Mouse (Mus musculus): ENCODE results near the gene Mrps36. TPM values are rescaled to one million over a fixed set of nuclear protein-coding genes. Genes with fewer than 3 reads are reported as not detected.

The Mrps36 gene
- polyA plus RNA-seq, 1 experiment, result 110 TPM

DNA sequence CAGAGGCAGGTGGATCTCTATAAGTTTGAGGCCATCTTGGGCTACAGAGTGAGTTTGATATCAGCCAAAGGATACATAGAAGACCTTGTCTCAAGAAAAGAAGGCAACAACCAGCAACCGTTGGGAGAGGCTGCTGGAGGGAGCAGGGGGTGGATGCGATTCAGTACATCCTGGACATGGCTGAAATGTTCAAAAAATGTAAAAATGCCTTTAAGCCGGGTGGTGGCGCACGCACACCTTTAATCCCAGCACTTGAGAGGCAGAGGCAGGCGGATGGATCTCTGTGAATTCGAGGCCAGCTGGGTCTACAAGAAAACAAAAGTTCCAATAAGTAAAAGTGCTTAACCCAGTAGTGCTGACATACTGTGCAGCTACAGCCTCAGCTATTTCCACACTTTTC is 56.9 kb downstream of the Mrps36 start:
- no peaks in the 10 kb centered on the region for H3K27me3 ChIP-seq (ENCODE audit: control insufficient read depth, insufficient read depth, low read length, poor library complexity, severe bottlenecking)
- no peak overlapping the region for H3K9ac ChIP-seq (ENCODE audit: low read depth, poor library complexity, severe bottlenecking)
- H3K9me3 ChIP-seq (replicated peaks; ENCODE audit: control insufficient read depth, insufficient read depth, low read length, poor library complexity, severe bottlenecking), result no peaks in the 10 kb centered on the region
- no peak for TF ChIP-seq POLR2A (IDR thresholded peaks at IDR 0.05; ENCODE audit: insufficient read depth, low read length)
- no peak for TF ChIP-seq EP300 (IDR thresholded peaks at IDR 0.05; ENCODE audit: insufficient read depth, low read depth, low read length)
- TF ChIP-seq CTCF (IDR thresholded peaks at IDR 0.05; ENCODE audit: low read depth, low read length), result peak; percentile 57
- H3K27ac ChIP-seq (ENCODE audit: insufficient read depth, low read length), result no peak overlapping the region
- H3K4me3 ChIP-seq (ENCODE audit: low read depth, low read length), result no peak overlapping the region
- H3K4me1 ChIP-seq (ENCODE audit: control insufficient read depth, insufficient read depth, low read length), result no peaks in the 10 kb centered on the region
- no peaks in the 10 kb centered on the region for H3K36me3 ChIP-seq (ENCODE audit: control insufficient read depth, insufficient read depth, low read length, poor library complexity, severe bottlenecking)

Other genes starting within 250 kb of the Mrps36 start
- gene Ocln, start 191.9 kb downstream of the Mrps36 start, polyA plus RNA-seq (2011; ENCODE audit: insufficient read depth, insufficient read length, low read depth, missing spikeins), result 14.6 and 15.8 TPM in 2 replicates
- 14.2 and 17.2 TPM in 2 replicates for gene Marveld2, start 127.7 kb downstream of the Mrps36 start, polyA plus RNA-seq (2011; ENCODE audit: insufficient read depth, insufficient read length, low read depth, missing spikeins)
- 200 and 203 TPM in 2 replicates for gene Ak6, start 93.7 kb downstream of the Mrps36 start, polyA plus RNA-seq (2011; ENCODE audit: insufficient read depth, insufficient read length, low read depth, missing spikeins)
- gene Rad17, start 93.6 kb downstream of the Mrps36 start, polyA plus RNA-seq (2011; ENCODE audit: insufficient read depth, insufficient read length, low read depth, missing spikeins), result 39.7 TPM in 2 replicates
- gene Taf9, start 93.1 kb downstream of the Mrps36 start, polyA plus RNA-seq (2011; ENCODE audit: insufficient read depth, insufficient read length, low read depth, missing spikeins), result 13.2 and 17.4 TPM in 2 replicates
- gene Ccdc125, start 74.9 kb downstream of the Mrps36 start, polyA plus RNA-seq (2011; ENCODE audit: insufficient read depth, insufficient read length, low read depth, missing spikeins), result 3.6 and 3.8 TPM in 2 replicates
- 93.2 and 102 TPM in 2 replicates for gene Cdk7, start 13.7 kb downstream of the Mrps36 start, polyA plus RNA-seq (2011; ENCODE audit: insufficient read depth, insufficient read length, low read depth, missing spikeins)
- 52.4 and 58.8 TPM in 2 replicates for gene Cenph, start 31.2 kb upstream of the Mrps36 start, polyA plus RNA-seq (2011; ENCODE audit: insufficient read depth, insufficient read length, low read depth, missing spikeins)
- gene Ccnb1, start 41.9 kb upstream of the Mrps36 start, polyA plus RNA-seq (2011; ENCODE audit: insufficient read depth, insufficient read length, low read depth, missing spikeins), result 632 and 669 TPM in 2 replicates
- 52.6 and 54.5 TPM in 2 replicates for gene Slc30a5, start 88.8 kb upstream of the Mrps36 start, polyA plus RNA-seq (2011; ENCODE audit: insufficient read depth, insufficient read length, low read depth, missing spikeins)

Measured in ES-Bruce4 (cell line).